Mouse (Mus musculus) MEL (cell line): Measurements from ENCODE around the gene C1qbp. TPM values are rescaled to one million over a fixed set of nuclear protein-coding genes. Genes with fewer than 3 reads are reported as not detected.

Experiments
- DNase-seq: peaks from one replicate; pipeline ENCODE4 v3.0.0; 2011; ENCODE audit warnings: low read depth, low spot score
- H3K27ac ChIP-seq: 2 replicates; pipeline ENCODE4 v1.5.1; 2012; ENCODE audit warnings: low read depth, mild to moderate bottlenecking, control low read depth, low read length, moderate library complexity; ENCODE audit not compliant: control insufficient read depth
- H3K27me3 ChIP-seq, 2 experiments: fragments of 150-350 bp in 1 of 2; sonication (generic) in 1 of 2; 2 replicates each; pipeline ENCODE4 v1.6.1; 2012; ENCODE audit warnings: low read length in 2 of 2, mild to moderate bottlenecking in 2 of 2, improper control_type of control experiment in 1 of 2, moderate library complexity in 1 of 2; ENCODE audit not compliant: insufficient read depth in 2 of 2, control insufficient read depth in 1 of 2
- H3K36me3 ChIP-seq, 2 experiments: 2 replicates each; pipeline ENCODE4 v1.6.1; 2012 to 2014; ENCODE audit warnings: low read length in 2 of 2, improper control_type of control experiment in 1 of 2, inconsistent platforms in 1 of 2, mild to moderate bottlenecking in 1 of 2; ENCODE audit not compliant: insufficient read depth in 2 of 2, control insufficient read depth in 1 of 2
- H3K4me1 ChIP-seq, 2 experiments: fragments of 150-350 bp in 1 of 2; sonication (generic) in 1 of 2; 2 replicates each; pipeline ENCODE4 v1.6.1; 2012; ENCODE audit warnings: low read length in 2 of 2, improper control_type of control experiment in 1 of 2, mild to moderate bottlenecking in 1 of 2; ENCODE audit not compliant: insufficient read depth in 2 of 2, control insufficient read depth in 1 of 2
- H3K4me3 ChIP-seq, 2 experiments: fragments of 150-350 bp in 1 of 2; sonication (generic) in 1 of 2; 2 replicates each; pipeline ENCODE4 v1.5.1; 2012; ENCODE audit warnings: low read depth in 2 of 2, low read length in 2 of 2, mild to moderate bottlenecking in 2 of 2, moderate library complexity in 2 of 2, control low read depth in 1 of 2, improper control_type of control experiment in 1 of 2; ENCODE audit not compliant: control insufficient read depth in 1 of 2, insufficient read depth in 1 of 2
- H3K79me2 ChIP-seq: 2 replicates; pipeline ENCODE4 v1.6.1; 2012; ENCODE audit warnings: mild to moderate bottlenecking, low read length, moderate library complexity; ENCODE audit not compliant: control insufficient read depth, poor library complexity, insufficient read depth
- H3K9ac ChIP-seq: 2 replicates; pipeline ENCODE4 v1.6.1; 2012; ENCODE audit warnings: low read depth, mild to moderate bottlenecking, control low read depth, low read length, moderate library complexity; ENCODE audit not compliant: control insufficient read depth, poor library complexity, severe bottlenecking
- H3K9me3 ChIP-seq: fragments of 150-350 bp; sonication (generic); replicated peaks from 2 replicates; pipeline ENCODE4 v1.6.1; 2012; ENCODE audit warnings: mild to moderate bottlenecking, low read length, improper control_type of control experiment, moderate library complexity; ENCODE audit not compliant: insufficient read depth
- BHLHE40 ChIP-seq: IDR thresholded peaks from 2 replicates; pipeline ENCODE4 v1.6.1; 2012; ENCODE audit warnings: low read depth, mild to moderate bottlenecking, inconsistent platforms, low read length, improper control_type of control experiment, borderline replicate concordance
- CHD1 ChIP-seq: IDR thresholded peaks from 2 replicates; pipeline ENCODE4 v1.6.1; 2012; ENCODE audit warnings: low read depth, mild to moderate bottlenecking, inconsistent platforms, low read length, improper control_type of control experiment
- CHD2 ChIP-seq: IDR thresholded peaks from 2 replicates; pipeline ENCODE4 v1.6.1; 2011; ENCODE audit warnings: low read length, improper control_type of control experiment
- CTCF ChIP-seq, 3 experiments: IDR thresholded peaks in 2 of 3; conservative IDR thresholded peaks in 1 of 3; 2 replicates each; pipeline ENCODE4 v1.5.1; 2011 to 2012; ENCODE audit warnings: low read length in 3 of 3, low read depth in 2 of 3, mild to moderate bottlenecking in 2 of 3, improper control_type of control experiment in 1 of 3, inconsistent platforms in 1 of 3, mixed read lengths in 1 of 3, moderate library complexity in 1 of 3; ENCODE audit not compliant: control insufficient read depth in 1 of 3, insufficient read depth in 1 of 3, poor library complexity in 1 of 3, severe bottlenecking in 1 of 3
- E2F4 ChIP-seq: IDR thresholded peaks from 2 replicates; pipeline ENCODE4 v1.6.1; 2011; ENCODE audit warnings: low read depth, low read length, improper control_type of control experiment, borderline replicate concordance
- ELF1 ChIP-seq: IDR thresholded peaks from 2 replicates; pipeline ENCODE4 v1.6.1; 2014; ENCODE audit warnings: low read depth, mild to moderate bottlenecking, inconsistent platforms, low read length, improper control_type of control experiment, moderate library complexity
- EP300 ChIP-seq, 2 experiments: IDR thresholded peaks; 2 replicates each; pipeline ENCODE4 v1.6.1; 2011; ENCODE audit warnings: improper control_type of control experiment in 2 of 2, low read length in 2 of 2, low read depth in 1 of 2, mild to moderate bottlenecking in 1 of 2
- ETS1 ChIP-seq: IDR thresholded peaks from 2 replicates; pipeline ENCODE4 v1.6.1; 2012; ENCODE audit warnings: low read depth, mild to moderate bottlenecking, inconsistent platforms, low read length, improper control_type of control experiment, moderate library complexity
- GABPA ChIP-seq: IDR thresholded peaks from 2 replicates; pipeline ENCODE4 v1.6.1; 2012; ENCODE audit warnings: low read depth, mild to moderate bottlenecking, inconsistent platforms, low read length, improper control_type of control experiment, moderate library complexity
- GATA1 ChIP-seq: IDR thresholded peaks from 2 replicates; pipeline ENCODE4 v1.6.1; 2011; ENCODE audit warnings: low read depth, low read length, improper control_type of control experiment
- HCFC1 ChIP-seq: IDR thresholded peaks from 2 replicates; pipeline ENCODE4 v1.6.1; 2012; ENCODE audit warnings: low read depth, mild to moderate bottlenecking, inconsistent platforms, low read length, improper control_type of control experiment, moderate library complexity
- JUND ChIP-seq: IDR thresholded peaks from 2 replicates; pipeline ENCODE4 v1.6.1; 2011; ENCODE audit warnings: low read depth, mild to moderate bottlenecking, improper control_type of control experiment, low read length
- KAT2A ChIP-seq: conservative IDR thresholded peaks from 2 replicates; pipeline ENCODE4 v1.6.1; 2012; ENCODE audit warnings: low read depth, low read length, improper control_type of control experiment, inconsistent platforms
- MAFK ChIP-seq: IDR thresholded peaks from 2 replicates; pipeline ENCODE4 v1.6.1; 2011; ENCODE audit warnings: low read depth, mild to moderate bottlenecking, low read length, improper control_type of control experiment, borderline replicate concordance
- MAX ChIP-seq: IDR thresholded peaks from 2 replicates; pipeline ENCODE4 v1.6.1; 2011; ENCODE audit warnings: low read length, improper control_type of control experiment
- MAZ ChIP-seq: IDR thresholded peaks from 2 replicates; pipeline ENCODE4 v1.6.1; 2012; ENCODE audit warnings: low read depth, mild to moderate bottlenecking, inconsistent platforms, low read length, improper control_type of control experiment
- MEF2A ChIP-seq: IDR thresholded peaks from 2 replicates; pipeline ENCODE4 v1.6.1; 2014; ENCODE audit warnings: low read depth, mild to moderate bottlenecking, inconsistent platforms, low read length, improper control_type of control experiment; ENCODE audit not compliant: poor library complexity, insufficient replicate concordance, severe bottlenecking; ENCODE audit errors: extremely low read depth
- MXI1 ChIP-seq: IDR thresholded peaks from 2 replicates; pipeline ENCODE4 v1.6.1; 2011; ENCODE audit warnings: mild to moderate bottlenecking, low read depth, low read length, improper control_type of control experiment
- MYB ChIP-seq: IDR thresholded peaks from 2 replicates; pipeline ENCODE4 v1.6.1; 2011; ENCODE audit warnings: mild to moderate bottlenecking, low read depth, low read length, improper control_type of control experiment
- MYC ChIP-seq: IDR thresholded peaks from 2 replicates; pipeline ENCODE4 v1.6.1; 2011; ENCODE audit warnings: low read depth, mild to moderate bottlenecking, low read length, improper control_type of control experiment, moderate library complexity
- NELFE ChIP-seq: IDR thresholded peaks from 2 replicates; pipeline ENCODE4 v1.6.1; 2011; ENCODE audit warnings: low read depth, low read length, improper control_type of control experiment
- NRF1 ChIP-seq: IDR thresholded peaks from 2 replicates; pipeline ENCODE4 v1.6.1; 2014; ENCODE audit warnings: low read depth, mild to moderate bottlenecking, inconsistent platforms, low read length, improper control_type of control experiment, moderate library complexity; ENCODE audit not compliant: poor library complexity, insufficient read depth, severe bottlenecking
- POLR2A ChIP-seq, 2 experiments: IDR thresholded peaks; 2 replicates each; pipeline ENCODE4 v1.6.1; 2011 to 2012; ENCODE audit warnings: low read length in 2 of 2, mild to moderate bottlenecking in 2 of 2, control low read depth in 1 of 2, improper control_type of control experiment in 1 of 2, low read depth in 1 of 2, moderate library complexity in 1 of 2; ENCODE audit not compliant: control insufficient read depth in 1 of 2, insufficient read depth in 1 of 2, poor library complexity in 1 of 2
- POLR2AphosphoS2 ChIP-seq: IDR thresholded peaks from 2 replicates; pipeline ENCODE4 v1.6.1; 2011; ENCODE audit warnings: low read length, improper control_type of control experiment
- POLR2AphosphoS5 ChIP-seq: IDR thresholded peaks from 2 replicates; pipeline ENCODE4 v1.6.1; 2012; ENCODE audit warnings: low read depth, borderline replicate concordance, mild to moderate bottlenecking, inconsistent platforms, low read length, moderate library complexity, mixed read lengths
- RAD21 ChIP-seq: IDR thresholded peaks from 2 replicates; pipeline ENCODE4 v1.6.1; 2011; ENCODE audit warnings: mild to moderate bottlenecking, low read depth, low read length, improper control_type of control experiment
- RCOR1 ChIP-seq: IDR thresholded peaks from 2 replicates; pipeline ENCODE4 v1.6.1; 2012; ENCODE audit warnings: low read depth, mild to moderate bottlenecking, inconsistent platforms, low read length, improper control_type of control experiment
- SIN3A ChIP-seq: IDR thresholded peaks from 2 replicates; pipeline ENCODE4 v1.6.1; 2012; ENCODE audit warnings: low read length, improper control_type of control experiment, inconsistent platforms
- SMC3 ChIP-seq: IDR thresholded peaks from 2 replicates; pipeline ENCODE4 v1.6.1; 2011; ENCODE audit warnings: low read depth, low read length, improper control_type of control experiment
- TAL1 ChIP-seq: IDR thresholded peaks from 2 replicates; pipeline ENCODE4 v1.6.1; 2012; ENCODE audit warnings: mild to moderate bottlenecking, inconsistent platforms, low read length, moderate library complexity, mixed read lengths
- TBP ChIP-seq: IDR thresholded peaks from 2 replicates; pipeline ENCODE4 v1.8.0; 2011; ENCODE audit warnings: low read depth, low read length, improper control_type of control experiment
- TCF12 ChIP-seq: IDR thresholded peaks from 2 replicates; pipeline ENCODE4 v1.6.1; 2014; ENCODE audit warnings: low read depth, mild to moderate bottlenecking, inconsistent platforms, low read length, improper control_type of control experiment, moderate library complexity
- UBTF ChIP-seq: IDR thresholded peaks from 2 replicates; pipeline ENCODE4 v1.6.1; 2012; ENCODE audit warnings: low read depth, mild to moderate bottlenecking, inconsistent platforms, low read length, improper control_type of control experiment, moderate library complexity, borderline replicate concordance; ENCODE audit not compliant: insufficient read depth
- USF1 ChIP-seq: IDR thresholded peaks from 2 replicates; pipeline ENCODE4 v1.6.1; 2014; ENCODE audit warnings: low read depth, mild to moderate bottlenecking, inconsistent platforms, low read length, improper control_type of control experiment, moderate library complexity
- USF2 ChIP-seq, 2 experiments: IDR thresholded peaks; 2 replicates each; pipeline ENCODE4 v1.6.1; 2011 to 2012; ENCODE audit warnings: improper control_type of control experiment in 2 of 2, low read length in 2 of 2, borderline replicate concordance in 1 of 2, inconsistent platforms in 1 of 2, low read depth in 1 of 2, mild to moderate bottlenecking in 1 of 2; ENCODE audit not compliant: insufficient read depth in 1 of 2
- ZC3H11A ChIP-seq: IDR thresholded peaks from 2 replicates; pipeline ENCODE4 v1.6.1; 2012; ENCODE audit warnings: low read depth, mild to moderate bottlenecking, inconsistent platforms, low read length, improper control_type of control experiment
- ZMIZ1 ChIP-seq: IDR thresholded peaks from 2 replicates; pipeline ENCODE4 v1.6.1; 2012; ENCODE audit warnings: low read depth, mild to moderate bottlenecking, inconsistent platforms, low read length, improper control_type of control experiment, moderate library complexity
- ZNF384 ChIP-seq: IDR thresholded peaks from 2 replicates; pipeline ENCODE4 v1.6.1; 2012; ENCODE audit warnings: low read depth, mild to moderate bottlenecking, inconsistent platforms, low read length, improper control_type of control experiment
- polyA plus RNA-seq, 2 experiments: library from polyadenylated mRNA; stranded (reverse) in 1 of 2; unstranded in 1 of 2; fragments of >175 nt in 1 of 2; fragments of >200 nt in 1 of 2; gene quantifications; 2 replicates each; pipeline versions ENCODE4 v1.2.1 to v1.2.4; 2012; ENCODE audit warnings: low replicate concordance in 2 of 2, low read depth in 1 of 2; ENCODE audit not compliant: insufficient read length in 2 of 2, insufficient read depth in 1 of 2, missing spikeins in 1 of 2
- total RNA-seq: library from RNA; depleted of rRNA; stranded (reverse); fragments of 300-350 nt; gene quantifications from 2 replicates; pipeline ENCODE4 v1.2.3, GENCODE M21; 2012

The C1qbp gene
- total and polyA plus RNA-seq, 3 experiments = 164 to 614 TPM; not detected in 1

DNA sequence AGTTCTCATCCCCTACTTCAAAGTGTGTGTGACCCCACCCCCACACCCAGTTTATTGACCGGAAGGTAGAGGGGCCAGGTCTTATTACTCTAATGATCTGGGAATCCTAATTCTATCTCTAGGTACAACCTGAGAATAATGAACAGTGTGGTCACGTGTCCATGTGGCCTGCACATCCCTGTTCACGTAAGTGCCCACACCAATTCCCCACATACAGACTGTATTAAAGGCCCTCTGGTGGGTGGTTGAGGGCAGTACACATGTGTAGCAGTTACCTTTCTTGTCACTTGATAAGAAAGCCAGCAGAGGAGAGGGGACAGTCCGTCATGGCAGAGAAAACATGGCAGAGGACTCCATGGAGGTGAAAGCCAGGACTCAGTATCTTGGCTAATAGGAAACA, 8.9 kb downstream of the C1qbp start:
- Histone ChIP-seq H3K27me3 (no peaks in the 10 kb centered on the region), H3K79me2 (peaks cover 14% of the 10 kb centered on the region), H3K27ac (no peak overlapping the region), H3K36me3 (peaks cover 6 to 17% of the 10 kb centered on the region in 2 experiments), H3K4me3 (no peak overlapping the region), H3K4me1 (peaks cover 0 to 7% of the 10 kb centered on the region in 2 experiments; a peak in 2 of 4 replicates), H3K9me3 (no peaks in the 10 kb centered on the region), H3K9ac (no peak overlapping the region)
- DNase-seq = peak; percentile 74
- TF ChIP-seq ETS1 (no peak), KAT2A (no peak), GABPA (no peak), RAD21 (peak; percentile 24), BHLHE40 (no peak), SMC3 (peak; percentile 64), ZMIZ1 (no peak), MAZ (no peak), ELF1 (no peak), TCF12 (no peak), RCOR1 (no peak), NELFE (no peak), EP300 (IDR thresholded peaks at IDR 0.05; ENCODE audit: low read depth in 1 of 2, low read length in 2 of 2) (0 out of 4 replicates have a peak, but pooled peaks of 1 of the 2 experiments have one; percentile 5), GATA1 (no peak), CHD2 (no peak), ZC3H11A (0 out of 2 replicates have a peak, but pooled peaks have one; percentile 5), SIN3A (peak; percentile 47; the same call in 1 of the 2 replicates), E2F4 (no peak), MYB (no peak), POLR2AphosphoS2 (no peak), POLR2AphosphoS5 (no peak), MAFK (no peak), USF1 (no peak), TBP (no peak), JUND (no peak), CHD1 (no peak), NRF1 (no peak), POLR2A (IDR thresholded peaks at IDR 0.05; ENCODE audit: control insufficient read depth in 1 of 2, insufficient read depth in 1 of 2, low read depth in 1 of 2, low read length in 2 of 2, poor library complexity in 1 of 2) (no peak), MEF2A (no peak), HCFC1 (0 out of 2 replicates have a peak, but pooled peaks have one; percentile 18), ZNF384 (no peak), MXI1 (0 out of 2 replicates have a peak, but pooled peaks have one; percentile 38), TAL1 (no peak), UBTF (no peak), MYC (0 out of 2 replicates have a peak, but pooled peaks have one; percentile 52), CTCF (IDR thresholded peaks at IDR 0.05 in 2 of 3, conservative IDR thresholded peaks at IDR 0.05 in 1 of 3; ENCODE audit: control insufficient read depth in 1 of 3, insufficient read depth in 1 of 3, low read depth in 2 of 3, low read length in 3 of 3, poor library complexity in 1 of 3, severe bottlenecking in 1 of 3) (peak; percentile 29 to 60 (median 57)), MAX (peak; percentile 57), USF2 (IDR thresholded peaks at IDR 0.05; ENCODE audit: borderline replicate concordance in 1 of 2, insufficient read depth in 1 of 2, low read depth in 1 of 2, low read length in 2 of 2) (no peak)
